Mouse (Mus musculus): Measurements from ENCODE around the gene Arhgef10l. TPM values are rescaled to one million over a fixed set of nuclear protein-coding genes. Genes with fewer than 3 reads are reported as not detected.

Gene Arhgef10l
- total RNA-seq (2014; rRNA removed) = 52.5 and 59.0 TPM in 2 replicates
- polyA plus RNA-seq (2015; fragmentation: Nextera tagmentation; extraction: Ambion mirVana) = 13.8 and 16.5 TPM in 2 replicates

DNA sequence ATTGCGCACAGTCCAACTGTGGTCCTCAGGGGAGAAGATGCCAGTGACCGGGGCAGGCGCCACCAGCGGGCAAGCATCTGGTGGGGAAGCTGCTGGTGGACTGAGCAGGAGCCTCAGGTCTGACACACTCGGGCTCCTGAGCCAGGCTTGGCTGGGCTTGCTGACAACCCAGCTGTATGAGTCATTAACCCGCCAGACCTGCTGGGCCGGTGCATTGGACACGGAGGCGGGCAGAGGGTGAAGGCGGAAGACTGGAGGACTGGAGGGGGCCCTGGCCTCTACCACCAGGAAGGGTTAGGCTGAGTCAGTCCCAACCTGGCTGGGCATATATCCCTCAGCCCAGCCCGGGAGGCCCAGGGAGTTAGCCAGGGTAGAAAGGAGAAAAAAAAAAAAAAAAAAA, at the start of gene Arhgef10l:
Gene Arhgef10l, minus strand, starts transcription at position 253 of the 400 bp plus-strand sequence.
- TF ChIP-seq CTCF (IDR thresholded peaks at IDR 0.05; ENCODE audit: low read depth) = no peak
- no peaks in the 10 kb centered on the region for H3K9me3 ChIP-seq (ENCODE audit: low read length)
- H3K4me1 ChIP-seq (ENCODE audit: insufficient read depth) = no peaks in the 10 kb centered on the region
- no peak for DNase-seq
- no peak within 1 kb of the TSS for H3K9ac ChIP-seq
- 83% methylated on average over 11 of the region's 11 CpGs for WGBS
- H3K27ac ChIP-seq (ENCODE audit: low read depth, low read length) = no peak within 1 kb of the TSS
- H3K27me3 ChIP-seq (ENCODE audit: insufficient read depth, low read length) = no peaks in the 10 kb centered on the region
- H3K4me2 ChIP-seq (ENCODE audit: low read depth) = no peak within 1 kb of the TSS
- ATAC-seq = no peak
- no peak within 1 kb of the TSS for H3K4me3 ChIP-seq (ENCODE audit: low read depth, low read length)
- H3K36me3 ChIP-seq (ENCODE audit: insufficient read depth) = no peaks in the 10 kb centered on the region

DNA sequence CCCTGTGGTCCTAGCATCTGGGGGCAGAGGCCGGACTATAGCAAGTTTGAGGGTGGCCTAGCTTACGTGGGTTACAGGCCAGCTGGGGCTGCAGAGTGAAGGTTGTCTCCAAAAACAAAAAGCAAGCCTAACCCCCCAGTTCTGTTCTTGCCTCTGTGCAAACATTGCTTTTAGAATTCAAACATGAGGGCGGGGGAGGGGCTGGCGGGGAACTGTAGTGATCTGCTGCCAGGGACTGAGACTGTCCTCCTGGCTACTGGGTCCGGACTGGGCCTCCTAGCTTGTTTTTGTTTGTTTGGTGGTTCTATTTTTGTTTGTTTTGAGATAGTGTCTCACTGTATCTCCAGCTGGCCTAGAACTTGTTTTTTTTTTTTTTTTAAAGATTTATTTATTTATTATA, 48.8 kb upstream of the Arhgef10l start:
- DNase-seq = no peak
- Histone ChIP-seq H3K4me2 (ENCODE audit: low read depth) (peak overlapping the region; percentile 21; the same call in 1 of the 2 replicates), H3K27me3 (ENCODE audit: insufficient read depth, low read length) (no peaks in the 10 kb centered on the region), H3K9me3 (ENCODE audit: low read length) (no peaks in the 10 kb centered on the region), H3K36me3 (ENCODE audit: insufficient read depth) (peaks cover 78% of the 10 kb centered on the region), H3K27ac (ENCODE audit: low read depth, low read length) (peak overlapping the region; percentile 81), H3K4me1 (ENCODE audit: insufficient read depth) (peaks cover 6% of the 10 kb centered on the region; the same call in 1 of the 2 replicates), H3K4me3 (ENCODE audit: low read depth, low read length) (no peak overlapping the region), H3K9ac (0 out of 2 replicates have a peak overlapping the region, but pooled peaks have one; percentile 18)
- 71% methylated on average over 5 of the region's 5 CpGs for WGBS
- no peak for TF ChIP-seq CTCF (IDR thresholded peaks at IDR 0.05; ENCODE audit: low read depth)
- no peak for ATAC-seq

DNA sequence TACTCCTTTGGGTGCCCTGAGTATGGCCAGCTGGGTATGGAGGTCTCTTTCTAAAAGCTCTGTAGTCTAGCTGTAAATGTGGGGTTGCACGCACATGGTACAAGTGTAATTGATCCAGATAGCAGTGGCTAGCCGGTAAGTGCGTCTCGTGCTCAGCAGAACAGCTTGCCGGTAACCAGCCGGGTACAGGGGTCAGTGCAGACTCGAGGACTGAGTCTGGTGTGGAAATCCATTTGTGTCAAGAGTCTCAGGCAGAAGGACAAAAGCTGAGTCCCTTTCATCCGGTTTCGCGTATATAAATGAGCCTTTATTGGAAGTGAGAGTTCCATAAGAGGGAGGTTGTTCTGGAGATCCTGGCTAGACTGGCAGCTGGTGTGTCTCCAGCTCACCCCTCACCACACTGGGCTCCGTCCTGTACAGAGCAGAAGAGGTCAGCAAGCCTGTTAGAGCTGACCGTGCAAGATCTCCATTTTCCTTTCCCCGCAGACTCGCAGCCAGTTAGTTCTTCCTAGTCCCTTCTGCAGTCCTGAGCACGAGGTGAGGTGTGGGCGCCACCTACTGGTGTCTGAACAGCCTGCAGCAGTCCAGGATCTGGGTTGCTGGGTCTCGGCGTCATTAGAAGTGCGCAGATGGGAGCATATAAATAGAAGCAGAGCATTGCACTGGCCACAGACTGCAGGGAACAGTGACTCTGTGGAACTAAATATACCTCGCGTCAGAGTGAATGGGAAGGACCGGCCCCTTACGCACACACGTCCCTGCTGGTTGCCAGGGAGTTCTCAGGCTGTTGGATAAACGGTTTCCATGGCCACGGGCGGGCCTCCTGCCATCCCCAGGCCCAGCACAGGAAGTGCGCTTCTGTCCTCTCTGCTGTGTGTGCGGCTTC, 47.9 kb upstream of the Arhgef10l start:
- ATAC-seq = peak; percentile 94

DNA sequence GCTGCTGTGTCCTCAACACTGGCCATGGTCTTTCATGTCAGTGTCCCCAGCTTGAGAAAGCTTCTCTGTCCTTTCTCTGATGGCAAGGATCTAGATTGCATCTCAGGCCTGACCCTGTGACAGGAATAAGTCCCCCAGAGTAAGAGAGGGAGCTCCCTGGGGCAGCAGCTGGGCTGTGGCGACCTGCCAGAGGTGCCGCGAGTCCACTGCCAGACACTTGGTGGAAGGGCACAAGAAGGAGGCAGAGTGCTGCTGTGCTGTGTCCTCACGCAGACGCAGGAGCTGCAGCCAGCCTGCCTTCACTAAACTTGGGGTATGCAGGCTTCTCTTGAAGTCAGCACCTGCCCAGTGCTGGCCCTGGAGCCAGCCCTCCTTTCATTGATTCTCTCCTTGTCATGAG, 45.5 kb upstream of the Arhgef10l start:
- 77% methylated on average over 5 of the region's 5 CpGs for WGBS
- H3K4me2 ChIP-seq (ENCODE audit: low read depth) = no peak overlapping the region
- peaks cover 6% of the 10 kb centered on the region; the same call in 1 of the 2 replicates for H3K4me1 ChIP-seq (ENCODE audit: insufficient read depth)
- no peak overlapping the region for H3K9ac ChIP-seq
- DNase-seq (no peak), ATAC-seq (no peak)
- H3K9me3 ChIP-seq (ENCODE audit: low read length) = no peaks in the 10 kb centered on the region
- peaks cover 69% of the 10 kb centered on the region for H3K36me3 ChIP-seq (ENCODE audit: insufficient read depth)
- TF ChIP-seq CTCF (IDR thresholded peaks at IDR 0.05; ENCODE audit: low read depth) = no peak
- no peak overlapping the region for H3K27ac ChIP-seq (ENCODE audit: low read depth, low read length)
- H3K4me3 ChIP-seq (ENCODE audit: low read depth, low read length) = no peak overlapping the region
- H3K27me3 ChIP-seq (ENCODE audit: insufficient read depth, low read length) = no peaks in the 10 kb centered on the region

More for the DNA sequence above, 47.9 kb upstream of the Arhgef10l start:
- H3K4me1 ChIP-seq (ENCODE audit: insufficient read depth) = peaks cover 6% of the 10 kb centered on the region; the same call in 1 of the 2 replicates
- H3K36me3 ChIP-seq (ENCODE audit: insufficient read depth) = peaks cover 81% of the 10 kb centered on the region
- peak; percentile 98 for TF ChIP-seq CTCF (IDR thresholded peaks at IDR 0.05; ENCODE audit: low read depth)
- no peaks in the 10 kb centered on the region for H3K9me3 ChIP-seq (ENCODE audit: low read length)
- DNase-seq = peak; percentile 97
- H3K4me2 ChIP-seq (ENCODE audit: low read depth) = peak overlapping the region; percentile 21; the same call in 1 of the 2 replicates
- peak overlapping the region; percentile 18; the same call in 1 of the 2 replicates for H3K9ac ChIP-seq
- H3K4me3 ChIP-seq (ENCODE audit: low read depth, low read length) = no peak overlapping the region
- peak overlapping the region; percentile 81 for H3K27ac ChIP-seq (ENCODE audit: low read depth, low read length)
- 22% methylated on average over 29 of the region's 29 CpGs for WGBS
- H3K27me3 ChIP-seq (ENCODE audit: insufficient read depth, low read length) = no peaks in the 10 kb centered on the region

DNA sequence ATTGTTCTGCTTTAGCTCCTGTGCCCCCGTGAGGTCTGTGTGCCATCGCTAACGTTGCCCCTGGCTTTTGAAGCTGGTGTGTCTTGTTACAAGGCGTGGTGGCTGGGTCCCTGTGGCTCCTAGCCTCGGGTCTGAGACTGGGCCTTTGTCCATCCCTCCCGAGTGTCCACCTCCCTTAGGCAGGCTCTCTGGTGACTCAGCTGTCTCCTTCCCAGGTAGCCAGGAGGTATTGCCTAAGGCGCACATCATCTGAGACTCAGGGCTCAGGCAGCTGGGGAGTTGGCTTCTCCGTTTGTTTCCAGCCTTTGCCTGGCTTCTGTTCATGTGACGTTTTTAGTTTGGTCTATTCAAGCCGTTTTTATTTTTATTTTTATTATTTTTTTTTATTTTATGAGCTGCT, 45.0 kb upstream of the Arhgef10l start:
- ATAC-seq (no peak), DNase-seq (no peak)
- Histone ChIP-seq H3K4me2 (ENCODE audit: low read depth) (no peak overlapping the region), H3K4me3 (ENCODE audit: low read depth, low read length) (no peak overlapping the region), H3K36me3 (ENCODE audit: insufficient read depth) (peaks cover 63% of the 10 kb centered on the region), H3K27ac (ENCODE audit: low read depth, low read length) (no peak overlapping the region), H3K9me3 (ENCODE audit: low read length) (no peaks in the 10 kb centered on the region), H3K4me1 (ENCODE audit: insufficient read depth) (peaks cover 6% of the 10 kb centered on the region; the same call in 1 of the 2 replicates), H3K27me3 (ENCODE audit: insufficient read depth, low read length) (no peaks in the 10 kb centered on the region), H3K9ac (no peak overlapping the region)
- WGBS = 76% methylated on average over 10 of the region's 10 CpGs
- TF ChIP-seq CTCF (IDR thresholded peaks at IDR 0.05; ENCODE audit: low read depth) = no peak

DNA sequence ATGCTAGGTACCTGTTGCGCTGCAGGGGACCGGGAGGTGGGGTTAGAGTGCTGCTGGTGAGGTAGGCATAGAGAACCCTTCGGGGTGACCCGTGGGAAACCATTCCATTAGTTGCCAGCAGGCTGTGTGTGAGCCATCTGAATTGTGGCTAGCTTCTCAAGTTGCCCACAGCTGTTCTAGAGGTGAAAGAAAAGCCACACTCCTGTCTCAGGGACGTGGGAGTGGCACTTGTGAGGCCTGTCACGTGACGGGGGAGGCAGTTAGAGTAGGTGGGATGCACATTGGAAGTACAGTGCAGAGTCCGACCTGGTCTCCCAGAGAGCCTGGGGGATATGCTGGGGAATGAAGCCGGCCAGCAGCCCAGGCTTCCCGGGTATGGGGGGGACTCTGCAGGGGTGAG, 43.8 kb upstream of the Arhgef10l start:
- H3K9ac ChIP-seq = no peak overlapping the region
- 85% methylated on average over 10 of the region's 10 CpGs for WGBS
- no peak overlapping the region for H3K4me3 ChIP-seq (ENCODE audit: low read depth, low read length)
- TF ChIP-seq CTCF (IDR thresholded peaks at IDR 0.05; ENCODE audit: low read depth) = no peak
- ATAC-seq (no peak), DNase-seq (no peak)
- H3K9me3 ChIP-seq (ENCODE audit: low read length) = no peaks in the 10 kb centered on the region
- no peaks in the 10 kb centered on the region for H3K27me3 ChIP-seq (ENCODE audit: insufficient read depth, low read length)
- no peak overlapping the region for H3K4me2 ChIP-seq (ENCODE audit: low read depth)
- peaks cover 55% of the 10 kb centered on the region for H3K36me3 ChIP-seq (ENCODE audit: insufficient read depth)
- H3K4me1 ChIP-seq (ENCODE audit: insufficient read depth) = peaks cover 6% of the 10 kb centered on the region; the same call in 1 of the 2 replicates
- H3K27ac ChIP-seq (ENCODE audit: low read depth, low read length) = no peak overlapping the region

DNA sequence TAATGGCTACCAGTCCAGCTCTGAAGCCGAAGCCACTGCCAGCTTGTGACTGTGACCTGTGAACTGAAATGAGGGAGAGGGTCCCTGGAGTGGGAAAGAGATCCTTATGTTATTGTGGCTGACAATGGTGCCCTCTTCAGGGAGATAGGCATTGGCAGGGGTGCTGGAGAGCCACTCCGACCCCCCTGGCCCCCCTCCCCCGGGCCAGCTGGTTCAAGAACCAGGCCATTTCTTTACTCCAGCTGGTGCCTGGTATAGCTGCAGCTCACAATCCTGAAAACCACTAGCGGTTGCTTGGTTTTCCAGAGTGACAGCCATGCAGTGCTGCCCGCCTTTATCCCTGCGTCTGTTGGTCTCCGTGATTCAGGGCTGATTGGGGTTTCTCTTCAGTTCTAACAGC, 43.3 kb upstream of the Arhgef10l start:
- peaks cover 55% of the 10 kb centered on the region for H3K36me3 ChIP-seq (ENCODE audit: insufficient read depth)
- H3K9ac ChIP-seq = no peak overlapping the region
- no peak for DNase-seq

More for the DNA sequence above, 43.3 kb upstream of the Arhgef10l start:
- Histone ChIP-seq H3K4me1 (ENCODE audit: insufficient read depth) (peaks cover under 1% of the 10 kb centered on the region; the same call in 1 of the 2 replicates), H3K4me3 (ENCODE audit: low read depth, low read length) (no peak overlapping the region), H3K27me3 (ENCODE audit: insufficient read depth, low read length) (no peaks in the 10 kb centered on the region), H3K9me3 (ENCODE audit: low read length) (no peaks in the 10 kb centered on the region), H3K4me2 (ENCODE audit: low read depth) (no peak overlapping the region), H3K27ac (ENCODE audit: low read depth, low read length) (no peak overlapping the region)
- ATAC-seq = no peak
- 73% methylated on average over 7 of the region's 7 CpGs for WGBS
- no peak for TF ChIP-seq CTCF (IDR thresholded peaks at IDR 0.05; ENCODE audit: low read depth)

All from forebrain, postnatal 0 days (tissue).